Mouse (Mus musculus): ENCODE measurements around the gene Tmco1.

DNA sequence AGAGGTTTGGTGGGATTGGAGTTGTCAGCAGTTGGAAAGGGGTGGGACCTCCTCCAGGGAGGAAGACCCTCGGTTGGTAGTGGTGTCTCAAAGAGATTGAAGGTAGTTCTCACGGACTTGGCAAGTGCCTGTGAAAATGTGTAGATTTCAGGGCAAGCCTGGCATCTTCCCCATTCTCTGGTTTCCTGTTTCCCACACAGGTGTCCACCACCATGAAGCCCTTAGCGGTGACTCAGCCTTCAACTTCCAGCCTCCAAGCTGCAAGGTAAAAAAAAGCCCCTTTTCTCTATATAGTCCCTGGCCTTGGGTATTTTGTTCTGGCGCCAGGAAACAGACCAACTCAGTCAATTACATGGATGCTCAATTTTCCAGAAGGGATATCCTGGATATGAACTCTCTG lies 42.8 kb upstream of the Tmco1 start:
- TF ChIP-seq CTCF (IDR thresholded peaks at IDR 0.05; ENCODE audit: low read depth, low read length): no peak
- TF ChIP-seq POLR2A (IDR thresholded peaks at IDR 0.05; ENCODE audit: insufficient read depth, low read length): no peak
- TF ChIP-seq EP300 (IDR thresholded peaks at IDR 0.05; ENCODE audit: insufficient read depth, low read depth, low read length): no peak

All from ES-Bruce4 (cell line).